Mouse (Mus musculus) kidney, postnatal 4 days (tissue): ENCODE results near the gene Gm19410.
A peak's percentile ranks its signal among the peaks of the same experiment; 100 is the strongest.

Source experiments
- DNase-seq, 2 experiments: peaks; one replicate each; pipeline ENCODE4 v3.0.0; 2021; ENCODE audit warnings: mixed read lengths in 2 of 2

The Gm19410 gene

DNA sequence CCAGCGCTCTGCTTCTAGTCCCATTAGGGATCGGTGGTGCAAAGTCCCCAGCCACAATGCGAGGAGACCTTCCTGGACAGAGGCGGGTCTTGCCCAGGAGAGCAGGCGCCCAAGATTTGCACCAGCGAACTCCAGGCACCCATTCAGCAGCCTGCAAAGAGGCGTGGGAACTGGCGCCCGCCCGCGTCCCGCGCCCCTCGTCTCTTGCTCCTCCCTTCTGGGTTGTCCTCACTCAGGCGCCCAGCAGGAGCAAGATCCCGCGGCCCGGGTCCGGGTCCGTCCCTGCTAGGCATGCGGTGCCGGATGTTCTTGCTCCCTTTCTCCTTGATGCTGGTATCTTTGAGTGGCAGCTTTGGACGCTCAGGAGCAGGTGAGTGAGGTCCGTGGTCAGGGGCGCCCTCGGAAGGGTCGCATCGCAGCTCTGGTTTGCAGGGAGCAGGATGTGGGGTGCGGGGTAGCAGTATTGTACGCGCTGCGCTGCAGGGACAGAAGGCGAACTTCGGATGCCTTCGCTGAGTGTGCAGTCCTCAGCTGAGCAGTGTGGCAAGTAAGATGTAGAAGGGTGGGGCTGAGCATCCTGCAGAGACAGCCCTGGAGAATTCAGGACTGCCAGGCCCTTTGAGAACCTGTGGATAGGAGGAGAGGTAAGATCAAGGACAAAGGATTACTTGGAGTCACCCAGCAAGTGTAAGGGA, at the start of gene Gm19410:
Gene Gm19410 (plus strand): TSS at position 292 of the 695 bp plus-strand sequence.
- peak; percentile 55 to 65 for DNase-seq

DNA sequence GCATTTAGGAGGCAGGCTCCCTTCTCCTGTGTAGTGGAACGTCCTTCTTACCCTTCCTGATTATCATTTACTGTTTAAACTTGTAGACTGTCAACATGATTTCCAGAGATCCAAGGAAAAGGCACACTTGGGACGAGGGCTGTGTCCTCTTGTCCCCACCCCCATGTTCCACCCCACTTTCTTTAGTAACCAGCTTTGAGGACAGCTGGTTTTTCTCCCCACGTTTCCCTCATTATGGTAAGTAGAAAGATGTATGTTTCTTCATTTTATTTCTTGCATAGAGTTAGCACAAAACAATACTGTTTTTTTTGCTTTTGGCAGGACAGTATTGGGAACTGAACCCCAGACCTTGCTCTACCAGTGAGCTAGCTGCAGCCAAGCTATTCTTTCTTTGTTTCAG, 34.8 kb upstream of the Gm19410 start:
- DNase-seq = no peak

GRCm38 (mm10) chr8:35735438-35735837, 30.2 kb upstream of the Gm19410 start:
- peak in 1 of 2 experiments; percentile 12 for DNase-seq

GRCm38 (mm10) chr8:35756202-35756601, 9.4 kb upstream of the Gm19410 start:
- no peak for DNase-seq

- peak in 1 of 2 experiments; percentile 13 for DNase-seq
Observed at GRCm38 (mm10) chr8:35765020-35765419, 570 bp upstream of the Gm19410 start.

GRCm38 (mm10) chr8:35773508-35773907, 7.9 kb downstream of the Gm19410 start:
- peak; percentile 4 to 6 for DNase-seq
